Mouse (Mus musculus) megakaryocyte, embryonic 14.5 days (primary cell): Measurements from ENCODE around the gene Uaca.

Source experiments
- FLI1 ChIP-seq: IDR thresholded peaks from 2 replicates; pipeline ENCODE4 v1.6.1; 2012; ENCODE audit warnings: low read length, inconsistent platforms, mixed read lengths
- GATA1 ChIP-seq: IDR thresholded peaks from 3 replicates; pipeline ENCODE4 v1.6.1; 2012; ENCODE audit warnings: mixed read lengths, low read length, inconsistent platforms, borderline replicate concordance

GRCm38 (mm10) chr9:60752636-60753035 lies 41.7 kb upstream of the Uaca start:
- no peak for TF ChIP-seq GATA1
- no peak for TF ChIP-seq FLI1
